Mouse (Mus musculus): ENCODE results near the gene Chst12.

DNA sequence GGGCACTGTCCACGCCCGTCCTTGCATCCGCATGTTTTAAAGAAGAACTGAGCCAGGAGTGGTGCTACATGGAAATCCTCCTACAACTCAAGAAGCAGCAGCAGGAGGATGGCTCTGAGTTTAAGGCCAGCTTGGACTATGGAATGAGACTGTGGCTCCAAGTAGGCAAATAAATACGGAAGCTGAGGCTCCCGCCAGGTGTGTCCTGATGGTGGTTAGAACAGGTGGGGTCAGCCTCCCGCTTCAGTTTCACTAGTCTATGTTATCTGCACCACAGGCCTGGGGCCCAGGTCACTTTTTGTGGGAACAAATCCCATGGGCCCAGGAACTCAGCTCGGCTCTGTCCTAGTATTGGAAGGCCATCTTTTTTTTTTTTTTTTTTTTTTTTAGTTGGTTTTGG, 48.4 kb downstream of the Chst12 start:
- TF ChIP-seq CTCF (IDR thresholded peaks at IDR 0.05; ENCODE audit: low read depth, low read length) (no peak), POLR2A (IDR thresholded peaks at IDR 0.05; ENCODE audit: borderline replicate concordance, low read depth, low read length) (no peak)

Measured in bone marrow macrophage, adult 2 months (primary cell).